Mouse (Mus musculus) heart, embryonic 12.5 days (tissue): ENCODE measurements around the gene Rpl24. TPM values are rescaled to one million over a fixed set of nuclear protein-coding genes. Genes with fewer than 3 reads are reported as not detected.

ENCODE experiments used
- ATAC-seq: fragments of 200-750 bp; cut with Nextera tagmentation; 2 replicates; pipeline ENCODE4 v1.8.0; 2017; ENCODE audit warnings: moderate TSS enrichment, moderate library complexity; ENCODE audit not compliant: insufficient number of reproducible peaks, low FRiP score
- H3K27ac ChIP-seq: fragments of 300-500 bp; sonication (generic); 2 replicates; pipeline ENCODE4 v1.5.1; 2016; ENCODE audit warnings: mild to moderate bottlenecking, moderate library complexity; ENCODE audit not compliant: poor library complexity, severe bottlenecking
- H3K27me3 ChIP-seq: fragments of 300-500 bp; sonication (generic); replicated peaks from 2 replicates; pipeline ENCODE4 v1.6.1; 2016; ENCODE audit warnings: mild to moderate bottlenecking, moderate library complexity
- H3K36me3 ChIP-seq: fragments of 300-500 bp; sonication (generic); 2 replicates; pipeline ENCODE4 v1.6.1; 2016; ENCODE audit warnings: mild to moderate bottlenecking, moderate library complexity
- H3K4me1 ChIP-seq: fragments of 300-500 bp; sonication (generic); replicated peaks from 2 replicates; pipeline ENCODE4 v1.6.1; 2016; ENCODE audit warnings: mild to moderate bottlenecking
- H3K4me2 ChIP-seq: fragments of 300-500 bp; sonication (generic); 2 replicates; pipeline ENCODE4 v1.6.1; 2016; ENCODE audit warnings: mild to moderate bottlenecking, moderate library complexity
- H3K4me3 ChIP-seq: fragments of 300-500 bp; sonication (generic); 2 replicates; pipeline ENCODE4 v1.5.1; 2016; ENCODE audit warnings: mild to moderate bottlenecking
- H3K9ac ChIP-seq: fragments of 300-500 bp; sonication (generic); 2 replicates; pipeline ENCODE4 v1.6.1; 2016; ENCODE audit warnings: mild to moderate bottlenecking, moderate library complexity
- H3K9me3 ChIP-seq: fragments of 300-500 bp; sonication (generic); replicated peaks from 2 replicates; pipeline ENCODE4 v1.6.1; 2016; ENCODE audit warnings: mild to moderate bottlenecking, moderate library complexity
- WGBS: fragments of 180-500 bp; shearing (Covaris S2); methylation state at CpG from one replicate; pipeline ENCODE4 v1.1.7; 2016; 5-methylcytosine and 5-hydroxymethylcytosine counted together
- polyA plus RNA-seq: library from polyadenylated mRNA; unstranded; fragments of >200 nt; fragmentation: Nextera tagmentation; extraction: Ambion mirVana; gene quantifications from 2 replicates; pipeline ENCODE4 v1.2.1, GENCODE M21; 2016

Gene Rpl24
- polyA plus RNA-seq, 1 experiment from 2014 or later, result 613 TPM

GRCm38 (mm10) chr16:55971735-55972615, 5.9 kb downstream of the Rpl24 start:
- H3K9ac ChIP-seq, result no peak overlapping the region
- H3K9me3 ChIP-seq, result no peaks in the 10 kb centered on the region
- H3K27me3 ChIP-seq, result no peaks in the 10 kb centered on the region
- H3K4me1 ChIP-seq, result peaks cover 22% of the 10 kb centered on the region
- no peak for ATAC-seq
- H3K27ac ChIP-seq, result no peak overlapping the region
- no peak overlapping the region for H3K4me3 ChIP-seq
- H3K4me2 ChIP-seq, result no peak overlapping the region
- peaks cover 42% of the 10 kb centered on the region for H3K36me3 ChIP-seq
- 75% methylated on average over 6 of the region's 6 CpGs for WGBS

- WGBS, result 54% methylated on average over 10 of the region's 10 CpGs
- Histone ChIP-seq H3K9me3 (no peaks in the 10 kb centered on the region), H3K27ac (peak overlapping the region; percentile 48; the same call in 1 of the 2 replicates), H3K4me1 (peaks cover 18% of the 10 kb centered on the region), H3K27me3 (no peaks in the 10 kb centered on the region), H3K9ac (no peak overlapping the region; the same call in 1 of the 2 replicates), H3K4me2 (peak overlapping the region; percentile 72), H3K4me3 (peak overlapping the region; percentile 98), H3K36me3 (peaks cover 38% of the 10 kb centered on the region)
- ATAC-seq, result no peak
Measured at GRCm38 (mm10) chr16:55972626-55973201, 6.6 kb downstream of the Rpl24 start.

DNA sequence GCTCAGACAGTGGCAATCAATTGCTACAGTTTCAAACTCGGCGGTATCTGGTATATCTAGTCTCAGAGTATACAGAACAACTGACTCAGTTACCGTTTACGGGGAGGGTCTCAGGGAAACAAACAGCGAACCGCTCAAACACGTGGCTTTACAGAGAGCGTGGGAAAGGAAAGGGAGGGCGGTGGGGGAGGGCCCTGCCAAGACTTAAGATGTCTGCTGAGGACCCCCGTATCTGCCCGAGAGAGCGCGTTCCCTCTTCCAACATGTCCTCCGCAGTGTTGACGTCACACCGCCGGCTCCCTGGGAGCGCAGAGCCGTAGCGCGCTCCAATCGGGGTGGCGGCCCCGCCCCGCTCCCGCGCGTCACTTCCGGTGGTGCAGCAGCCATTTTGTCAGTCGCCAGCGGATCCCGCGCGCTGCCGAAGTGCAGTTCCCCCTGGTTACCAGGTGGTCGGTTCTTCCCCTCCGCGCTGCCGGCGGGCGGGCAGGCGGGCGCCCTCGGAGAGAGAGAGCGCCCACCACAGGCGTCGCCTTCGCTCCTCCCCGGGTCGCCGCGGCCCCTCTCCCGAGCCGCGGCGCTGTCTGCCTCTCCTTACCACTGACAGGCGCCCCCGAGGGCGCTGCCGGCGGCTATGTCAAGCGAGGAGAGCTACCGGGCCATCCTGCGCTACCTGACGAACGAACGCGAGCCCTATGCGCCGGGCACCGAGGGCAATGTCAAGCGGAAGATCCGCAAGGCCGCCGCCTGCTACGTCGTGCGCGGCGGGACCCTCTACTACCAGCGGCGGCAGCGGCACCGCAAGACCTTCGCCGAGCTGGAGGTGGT, 7.6 kb downstream of the Rpl24 start, which contains the start of gene Zbtb11:
Zbtb11 (plus strand) TSS at position 453 of the 825 bp plus-strand sequence.
- Histone ChIP-seq H3K4me2 (peak within 1 kb of the TSS; percentile 72), H3K36me3 (peaks cover 35% of the 10 kb centered on the region), H3K27ac (peak within 1 kb of the TSS; percentile 90), H3K9ac (peak within 1 kb of the TSS; percentile 95), H3K27me3 (no peaks in the 10 kb centered on the region), H3K4me1 (peaks cover 18% of the 10 kb centered on the region), H3K4me3 (peak within 1 kb of the TSS; percentile 98), H3K9me3 (no peaks in the 10 kb centered on the region)
- peak; percentile 95 for ATAC-seq
- WGBS, result under 1% methylated on average over 77 of the region's 86 CpGs

DNA sequence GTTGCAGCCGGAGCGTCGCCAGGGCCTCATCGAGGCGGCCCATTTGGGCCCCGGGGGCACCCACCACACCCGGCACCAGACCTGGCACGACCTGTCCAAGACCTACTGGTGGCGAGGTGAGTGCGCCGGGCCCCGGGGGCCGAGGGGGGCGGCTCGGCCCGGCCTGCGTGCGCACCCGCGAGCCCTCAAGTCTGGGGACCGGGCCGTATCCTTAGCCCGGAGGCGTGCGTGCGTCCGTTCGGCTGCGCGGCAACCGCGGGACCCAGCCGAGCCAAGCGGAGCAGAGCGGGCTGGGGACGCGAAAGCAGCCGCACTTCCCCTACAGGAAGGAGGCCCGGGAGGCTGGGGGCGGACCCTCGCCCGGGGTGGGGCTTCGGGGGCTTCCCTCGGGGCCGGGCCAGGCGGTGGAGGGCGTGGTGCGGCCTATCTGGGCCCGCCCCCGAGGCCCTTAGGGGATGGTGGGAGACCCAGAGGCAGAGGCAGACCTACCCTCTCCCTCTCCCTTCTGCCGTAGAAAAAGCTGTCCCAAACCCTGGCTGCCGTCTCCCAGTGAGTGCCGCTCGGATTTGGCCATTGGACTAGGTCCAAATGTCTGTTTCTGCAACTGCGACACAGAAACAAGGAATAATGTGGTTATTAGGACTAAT, 8.3 kb downstream of the Rpl24 start:
- peaks cover 28% of the 10 kb centered on the region for H3K36me3 ChIP-seq
- ATAC-seq, result peak; percentile 94
- peak overlapping the region; percentile 98 for H3K4me3 ChIP-seq
- peaks cover 15% of the 10 kb centered on the region for H3K4me1 ChIP-seq
- peak overlapping the region; percentile 72 for H3K4me2 ChIP-seq
- WGBS, result under 1% methylated on average over 54 of the region's 55 CpGs
- H3K9me3 ChIP-seq, result no peaks in the 10 kb centered on the region
- H3K9ac ChIP-seq, result peak overlapping the region; percentile 95
- peak overlapping the region; percentile 90 for H3K27ac ChIP-seq
- H3K27me3 ChIP-seq, result no peaks in the 10 kb centered on the region

DNA sequence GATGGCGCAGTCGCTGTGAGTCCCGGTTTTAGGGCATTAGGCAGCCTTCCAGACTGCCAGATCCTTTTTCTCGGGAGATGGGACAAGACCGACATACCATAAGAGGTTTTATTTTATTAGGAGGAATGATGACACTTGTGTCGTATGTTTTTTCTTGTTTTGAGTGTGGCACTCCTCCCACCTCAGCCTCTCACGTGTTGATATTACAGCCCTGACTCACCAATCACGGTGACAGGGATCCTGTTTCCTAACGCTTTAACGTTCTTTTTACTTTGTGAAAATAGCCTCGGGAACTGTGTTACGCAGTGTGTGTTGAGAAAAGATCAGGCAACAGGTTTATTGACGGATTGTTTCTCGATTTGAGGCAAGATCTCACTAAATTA, 8.8 kb downstream of the Rpl24 start:
- Histone ChIP-seq H3K27ac (peak overlapping the region; percentile 90; the same call in 1 of the 2 replicates), H3K9me3 (no peaks in the 10 kb centered on the region), H3K4me3 (peak overlapping the region; percentile 98), H3K9ac (peak overlapping the region; percentile 95), H3K4me2 (peak overlapping the region; percentile 72), H3K36me3 (peaks cover 23% of the 10 kb centered on the region), H3K27me3 (no peaks in the 10 kb centered on the region), H3K4me1 (peaks cover 15% of the 10 kb centered on the region)
- 9% methylated on average over 14 of the region's 14 CpGs for WGBS
- 0 out of 2 replicates have a peak, but pooled peaks have one; percentile 33 for ATAC-seq

DNA sequence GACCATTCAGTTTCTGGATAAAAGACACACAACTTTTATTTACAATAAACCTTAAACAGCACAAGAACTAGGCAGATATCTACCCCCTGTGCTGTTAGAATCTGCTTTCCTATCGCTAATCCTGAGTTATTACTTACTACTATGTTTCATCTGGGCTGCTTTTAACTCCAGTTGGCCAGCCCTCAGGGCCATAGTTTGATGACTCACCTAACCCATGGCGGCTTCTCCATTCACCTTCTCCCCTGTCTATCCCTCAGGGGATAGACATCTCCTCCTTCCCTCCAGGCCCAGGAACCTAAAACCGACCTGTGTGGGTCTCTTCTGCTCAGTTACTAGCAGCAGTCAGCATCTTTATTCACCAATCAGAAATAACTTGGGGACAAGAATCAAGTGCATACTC, 19.9 kb downstream of the Rpl24 start:
- peaks cover 42% of the 10 kb centered on the region for H3K36me3 ChIP-seq
- 92% methylated on average over 3 of the region's 3 CpGs for WGBS
- no peak for ATAC-seq
- H3K9me3 ChIP-seq, result no peaks in the 10 kb centered on the region
- no peak overlapping the region for H3K4me3 ChIP-seq
- no peak overlapping the region for H3K9ac ChIP-seq
- no peak overlapping the region for H3K27ac ChIP-seq
- no peaks in the 10 kb centered on the region for H3K27me3 ChIP-seq
- H3K4me2 ChIP-seq, result no peak overlapping the region
- no peaks in the 10 kb centered on the region for H3K4me1 ChIP-seq

DNA sequence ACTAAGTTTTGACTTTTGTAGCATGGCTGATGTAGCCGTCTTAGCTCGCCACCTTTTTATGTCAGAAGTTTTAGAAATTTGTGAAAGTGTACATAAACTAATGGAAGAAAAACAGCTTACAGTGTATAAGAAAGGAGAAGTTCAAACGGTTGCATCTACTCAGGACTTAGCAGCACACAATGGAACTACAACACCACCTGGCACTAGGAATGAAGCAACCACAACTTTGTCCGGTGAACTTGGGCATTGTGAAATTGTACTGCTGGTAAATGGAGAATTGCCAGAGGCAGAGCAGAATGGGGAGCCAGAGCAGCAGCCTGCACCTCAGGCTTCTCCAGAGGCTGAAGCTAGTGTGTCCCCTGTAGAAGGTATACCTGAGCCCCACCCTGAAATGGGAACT, 24.2 kb downstream of the Rpl24 start:
- WGBS, result 85% methylated on average over 4 of the region's 4 CpGs
- H3K9me3 ChIP-seq, result no peaks in the 10 kb centered on the region
- no peaks in the 10 kb centered on the region for H3K27me3 ChIP-seq
- H3K9ac ChIP-seq, result no peak overlapping the region
- ATAC-seq, result no peak
- H3K27ac ChIP-seq, result no peak overlapping the region
- H3K4me2 ChIP-seq, result no peak overlapping the region
- no peaks in the 10 kb centered on the region for H3K4me1 ChIP-seq
- peaks cover 33% of the 10 kb centered on the region for H3K36me3 ChIP-seq
- H3K4me3 ChIP-seq, result no peak overlapping the region

DNA sequence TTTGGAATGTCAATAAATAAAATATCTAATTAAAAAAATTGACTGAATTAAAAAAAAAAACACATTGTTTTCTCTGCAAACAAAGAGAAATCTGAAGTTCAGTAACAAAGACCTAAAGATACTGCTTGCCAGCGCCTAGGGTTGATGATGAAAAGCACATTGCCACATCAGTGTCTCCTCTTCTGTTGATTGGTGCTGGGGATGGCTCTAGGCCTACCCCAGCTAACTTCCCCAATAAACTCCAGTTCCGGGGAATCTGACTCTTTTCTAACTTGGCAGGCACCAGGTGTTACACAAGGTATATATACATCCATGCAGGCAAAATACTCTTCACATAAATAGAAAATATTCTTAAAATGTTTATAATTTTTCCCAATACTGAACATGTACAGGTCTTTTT, 28.2 kb downstream of the Rpl24 start:
- Histone ChIP-seq H3K9ac (no peak overlapping the region), H3K4me3 (no peak overlapping the region), H3K4me1 (no peaks in the 10 kb centered on the region), H3K27me3 (no peaks in the 10 kb centered on the region), H3K36me3 (peaks cover 43% of the 10 kb centered on the region), H3K4me2 (no peak overlapping the region), H3K9me3 (no peaks in the 10 kb centered on the region), H3K27ac (no peak overlapping the region)
- WGBS, result 94% methylated on average over 2 of the region's 2 CpGs
- ATAC-seq, result no peak

- no peaks in the 10 kb centered on the region for H3K9me3 ChIP-seq
- no peak overlapping the region for H3K27ac ChIP-seq
- peaks cover 52% of the 10 kb centered on the region for H3K36me3 ChIP-seq
- no peak overlapping the region for H3K4me3 ChIP-seq
- H3K9ac ChIP-seq, result no peak overlapping the region
- no peaks in the 10 kb centered on the region for H3K27me3 ChIP-seq
- no peak overlapping the region for H3K4me2 ChIP-seq
- 93% methylated on average over 11 of the region's 11 CpGs for WGBS
- ATAC-seq, result no peak
- H3K4me1 ChIP-seq, result no peaks in the 10 kb centered on the region
Measured at GRCm38 (mm10) chr16:56006798-56007197, 40.7 kb downstream of the Rpl24 start.

DNA sequence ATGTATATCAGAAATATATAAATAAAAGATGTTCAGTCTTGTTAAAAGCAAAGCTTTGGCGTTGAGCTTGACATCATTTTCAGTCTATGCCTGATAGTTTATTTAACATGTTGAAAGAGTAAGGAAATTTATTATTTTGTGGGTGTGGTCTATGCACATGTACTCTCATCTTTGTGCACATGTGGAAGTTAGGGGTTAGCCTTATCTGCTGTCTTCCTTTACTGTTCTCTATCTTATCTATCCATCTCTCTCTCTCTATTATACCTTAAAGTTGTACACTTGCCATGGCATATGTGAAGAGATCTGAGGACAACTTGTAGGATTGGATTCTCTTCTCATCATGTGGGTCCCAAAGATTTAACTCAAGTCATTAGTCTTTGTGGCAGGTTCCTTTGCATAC, 42.8 kb downstream of the Rpl24 start:
- Histone ChIP-seq H3K27ac (no peak overlapping the region), H3K27me3 (no peaks in the 10 kb centered on the region), H3K9ac (no peak overlapping the region), H3K4me1 (no peaks in the 10 kb centered on the region), H3K36me3 (peaks cover 56% of the 10 kb centered on the region), H3K4me3 (no peak overlapping the region), H3K9me3 (no peaks in the 10 kb centered on the region), H3K4me2 (no peak overlapping the region)
- ATAC-seq, result no peak
- 98% methylated on average over 1 of the region's 1 CpGs for WGBS
